Mouse (Mus musculus) spleen, adult 2 months (tissue): ENCODE results near the gene Pcnx2. TPM values are rescaled to one million over a fixed set of nuclear protein-coding genes. Genes with fewer than 3 reads are reported as not detected.
A peak's percentile ranks its signal among the peaks of the same experiment; 100 is the strongest.

Experiments
- DNase-seq, 2 experiments: peaks; one replicate each; pipeline versions ENCODE4 v3.0.0 to v3.0.0-alpha.2; 2012 to 2021; ENCODE audit warnings: low spot score in 2 of 2, low read depth in 1 of 2
- H3K27ac ChIP-seq: fragments of 200-500 bp; 2 replicates; pipeline ENCODE4 v1.5.1; 2012; ENCODE audit warnings: low read length, inconsistent platforms; ENCODE audit not compliant: insufficient read depth
- H3K27me3 ChIP-seq: fragments of 200-500 bp; 2 replicates; pipeline ENCODE4 v1.6.1; 2012; ENCODE audit warnings: mild to moderate bottlenecking, moderate library complexity, low read length, inconsistent platforms; ENCODE audit not compliant: control insufficient read depth, insufficient read depth
- H3K36me3 ChIP-seq: fragments of 200-500 bp; 2 replicates; pipeline ENCODE4 v1.6.1; 2012; ENCODE audit warnings: mild to moderate bottlenecking, low read length, inconsistent platforms; ENCODE audit not compliant: control insufficient read depth, insufficient read depth
- H3K4me1 ChIP-seq: fragments of 200-500 bp; 2 replicates; pipeline ENCODE4 v1.6.1; 2011; ENCODE audit warnings: inconsistent platforms; ENCODE audit not compliant: control insufficient read depth, insufficient read depth, insufficient read length
- H3K4me3 ChIP-seq: fragments of 200-500 bp; 2 replicates; pipeline ENCODE4 v1.5.1; 2011; ENCODE audit warnings: mild to moderate bottlenecking, inconsistent platforms; ENCODE audit not compliant: insufficient read depth, insufficient read length; ENCODE audit errors: extremely low read depth
- CTCF ChIP-seq: fragments of 200-500 bp; IDR thresholded peaks from 2 replicates; pipeline ENCODE4 v1.5.1; 2011; ENCODE audit warnings: mild to moderate bottlenecking, inconsistent platforms; ENCODE audit not compliant: insufficient read depth, insufficient read length, insufficient replicate concordance; ENCODE audit errors: extremely low read depth
- POLR2A ChIP-seq: fragments of 200-500 bp; IDR thresholded peaks from 2 replicates; pipeline ENCODE4 v1.6.1; 2011; ENCODE audit warnings: low read depth, low read length, inconsistent platforms
- WGBS: fragments of 180-500 bp; shearing (Covaris S2); methylation state at CpG from one replicate; pipeline ENCODE4 v1.1.7; 2018; 5-methylcytosine and 5-hydroxymethylcytosine counted together
- polyA plus RNA-seq: library from polyadenylated mRNA; depleted of rRNA; stranded (reverse); fragments of >200 nt; gene quantifications from 2 replicates; pipeline ENCODE4 v1.2.3, GENCODE M21; 2012

Gene Pcnx2
- polyA plus RNA-seq, 1 experiment, result 0.20 TPM

DNA sequence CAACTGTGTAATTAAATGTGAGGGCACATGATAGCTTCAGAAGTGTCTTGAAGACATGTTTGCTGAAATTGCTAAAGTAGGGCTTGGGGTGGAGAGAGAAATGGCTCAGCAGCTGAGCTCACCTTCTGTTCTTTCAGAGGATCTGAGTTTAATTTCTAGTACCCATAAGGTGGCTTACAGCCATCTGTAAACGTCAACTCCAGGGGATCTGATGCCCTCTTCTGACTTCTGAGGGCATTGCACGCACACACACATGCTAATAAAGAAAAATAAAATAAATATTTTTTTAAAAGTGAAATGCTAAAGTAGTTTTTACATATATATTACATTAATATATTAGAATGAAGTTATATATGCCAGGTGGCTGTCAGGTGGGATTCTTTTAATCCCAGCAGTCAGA lies 3.0 kb upstream of the Pcnx2 start:
- H3K4me3 ChIP-seq, result no peak overlapping the region
- DNase-seq, result no peak
- WGBS, result 42% methylated on average over 2 of the region's 2 CpGs
- no peak for TF ChIP-seq POLR2A
- TF ChIP-seq CTCF, result no peak
- H3K4me1 ChIP-seq, result no peaks in the 10 kb centered on the region; the same call in 1 of the 2 replicates
- peaks cover 6% of the 10 kb centered on the region for H3K27me3 ChIP-seq
- no peaks in the 10 kb centered on the region for H3K36me3 ChIP-seq
- H3K27ac ChIP-seq, result no peak overlapping the region

- Histone ChIP-seq H3K27me3 (peaks cover 6% of the 10 kb centered on the region), H3K4me3 (no peak overlapping the region), H3K4me1 (no peaks in the 10 kb centered on the region; the same call in 1 of the 2 replicates), H3K36me3 (no peaks in the 10 kb centered on the region), H3K27ac (no peak overlapping the region)
- WGBS, result 0% methylated on average over 6 of the region's 6 CpGs
- peak in 1 of 2 experiments; percentile 7 for DNase-seq
- peak; percentile 29; the same call in 1 of the 2 replicates for TF ChIP-seq CTCF
- no peak for TF ChIP-seq POLR2A
These were observed 782 bp upstream of the Pcnx2 start for GRCm38 (mm10) chr8:125898899-125899298.

DNA sequence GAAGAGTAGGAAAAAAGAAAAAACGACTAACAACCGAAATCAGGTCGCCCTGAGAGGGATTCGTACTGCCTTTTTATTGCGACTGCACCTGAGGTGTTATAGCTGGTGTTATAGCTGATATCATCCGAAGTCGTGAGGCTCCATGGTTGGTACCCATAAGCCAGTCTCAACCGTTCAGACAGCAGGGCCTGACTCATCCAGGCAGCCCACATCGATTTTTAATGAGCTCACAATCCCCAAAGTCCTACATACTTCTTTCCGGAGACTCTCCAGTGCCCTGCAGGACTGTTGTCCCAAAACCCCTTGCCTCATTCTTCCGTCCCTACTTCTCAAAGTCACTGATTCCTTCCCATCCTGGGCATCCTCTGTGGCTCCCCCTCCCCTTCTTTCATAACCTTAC lies 729 bp downstream of the Pcnx2 start:
- Histone ChIP-seq H3K4me1 (no peaks in the 10 kb centered on the region; the same call in 1 of the 2 replicates), H3K27ac (no peak overlapping the region), H3K4me3 (no peak overlapping the region), H3K27me3 (peaks cover 6% of the 10 kb centered on the region), H3K36me3 (no peaks in the 10 kb centered on the region)
- 69% methylated on average over 11 of the region's 11 CpGs for whole genome bisulfite sequencing
- no peak for TF ChIP-seq POLR2A
- no peak for TF ChIP-seq CTCF
- DNase-seq, result no peak

DNA sequence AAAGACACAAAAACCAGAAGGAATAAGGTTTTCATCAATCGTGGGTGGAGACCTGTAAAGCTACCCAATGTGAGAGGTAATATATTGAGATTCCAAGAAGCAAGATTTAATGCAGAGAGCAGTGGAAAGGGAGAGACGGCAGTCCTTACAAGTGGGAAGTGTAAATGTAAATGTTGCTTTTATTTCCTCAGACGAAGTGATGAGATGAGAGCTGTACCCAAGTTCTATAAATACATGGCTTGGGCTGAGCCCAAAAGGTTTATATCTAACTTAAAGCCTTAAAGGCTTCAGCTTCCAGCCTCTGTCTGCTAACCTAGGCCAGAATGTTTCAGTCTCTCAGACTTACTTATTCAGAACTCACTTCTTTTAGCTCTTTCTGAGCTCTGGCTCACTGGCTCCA lies 8.2 kb downstream of the Pcnx2 start:
- no peak for DNase-seq
- no peaks in the 10 kb centered on the region for H3K27me3 ChIP-seq
- H3K36me3 ChIP-seq, result no peaks in the 10 kb centered on the region
- no peak overlapping the region for H3K4me3 ChIP-seq
- 78% methylated on average over 3 of the region's 3 CpGs for WGBS
- TF ChIP-seq CTCF, result no peak
- no peak for TF ChIP-seq POLR2A
- no peaks in the 10 kb centered on the region for H3K4me1 ChIP-seq
- no peak overlapping the region for H3K27ac ChIP-seq

DNA sequence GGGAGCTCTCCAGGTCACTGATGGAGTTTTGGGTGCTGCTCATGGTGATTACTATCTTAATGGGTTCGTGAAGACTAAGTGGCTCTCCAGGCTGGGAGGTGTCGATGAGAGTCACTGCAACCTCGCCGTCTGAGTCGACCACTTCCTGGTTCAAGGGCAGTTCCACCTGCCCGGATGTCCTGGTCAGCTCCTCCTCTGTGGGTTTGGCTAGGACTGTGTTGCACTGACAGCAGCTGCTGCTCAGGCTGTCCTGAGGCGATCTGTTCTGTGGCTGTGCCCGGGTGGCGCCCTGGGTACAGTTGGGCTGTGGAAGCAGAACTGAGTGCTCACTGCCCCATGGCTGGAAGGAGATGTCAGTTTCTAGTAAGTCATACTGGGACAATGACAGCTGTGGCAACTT lies 10.6 kb downstream of the Pcnx2 start:
- no peak for DNase-seq
- H3K27me3 ChIP-seq, result no peaks in the 10 kb centered on the region
- TF ChIP-seq POLR2A, result no peak
- no peak for TF ChIP-seq CTCF
- H3K36me3 ChIP-seq, result no peaks in the 10 kb centered on the region
- H3K4me3 ChIP-seq, result no peak overlapping the region
- no peak overlapping the region for H3K27ac ChIP-seq
- 32% methylated on average over 9 of the region's 9 CpGs for WGBS
- H3K4me1 ChIP-seq, result no peaks in the 10 kb centered on the region

DNA sequence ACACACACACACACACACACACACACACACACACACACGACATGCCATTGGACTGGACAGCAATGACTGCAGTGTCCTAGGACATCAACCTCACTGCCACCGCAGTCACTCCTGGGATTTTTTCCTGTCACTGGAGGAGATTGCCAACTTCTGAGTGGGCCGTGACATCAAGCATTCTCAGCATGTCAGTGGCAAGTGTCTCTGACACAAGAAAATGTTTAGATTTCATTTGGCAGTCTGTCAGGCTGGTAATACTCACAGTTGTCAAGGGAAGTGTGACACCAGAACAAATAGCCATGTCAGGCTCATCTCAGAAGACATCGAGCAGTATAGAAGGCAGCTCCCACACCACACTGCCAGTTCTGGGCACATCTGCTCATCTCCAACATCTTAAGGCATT lies 17.7 kb downstream of the Pcnx2 start:
- WGBS, result 88% methylated on average over 4 of the region's 4 CpGs
- Histone ChIP-seq H3K27ac (no peak overlapping the region), H3K4me3 (no peak overlapping the region), H3K27me3 (no peaks in the 10 kb centered on the region), H3K36me3 (no peaks in the 10 kb centered on the region), H3K4me1 (no peaks in the 10 kb centered on the region)
- TF ChIP-seq CTCF, result no peak
- TF ChIP-seq POLR2A, result no peak
- DNase-seq, result no peak

- H3K36me3 ChIP-seq, result no peaks in the 10 kb centered on the region
- H3K27ac ChIP-seq, result no peak overlapping the region
- TF ChIP-seq CTCF, result no peak
- TF ChIP-seq POLR2A, result no peak
- WGBS, result 75% methylated on average over 2 of the region's 2 CpGs
- no peak overlapping the region for H3K4me3 ChIP-seq
- H3K4me1 ChIP-seq, result no peaks in the 10 kb centered on the region
- H3K27me3 ChIP-seq, result no peaks in the 10 kb centered on the region
- DNase-seq, result no peak
These were observed 24.9 kb downstream of the Pcnx2 start for GRCm38 (mm10) chr8:125873250-125873534.
